Mouse (Mus musculus) brown adipose tissue, adult 24 weeks (tissue): ENCODE measurements around the gene Abcb9. TPM values are rescaled to one million over a fixed set of nuclear protein-coding genes. Genes with fewer than 3 reads are reported as not detected.

ENCODE experiments used
- H3K27ac ChIP-seq: fragments of 200-500 bp; replicated peaks from 2 replicates; pipeline ENCODE4 v1.5.1; 2012; ENCODE audit warnings: low read depth, mild to moderate bottlenecking, low read length
- H3K4me1 ChIP-seq: fragments of 200-500 bp; 2 replicates; pipeline ENCODE4 v1.6.1; 2012; ENCODE audit warnings: low read length, mixed read lengths; ENCODE audit not compliant: control insufficient read depth, insufficient read depth, insufficient read length
- H3K4me3 ChIP-seq: fragments of 200-500 bp; 2 replicates; pipeline ENCODE4 v1.5.1; 2012; ENCODE audit warnings: low read depth, mild to moderate bottlenecking, low read length, moderate library complexity; ENCODE audit not compliant: insufficient read depth
- polyA plus RNA-seq: library from polyadenylated mRNA; stranded (reverse); fragments of >200 nt; gene quantifications from 2 replicates; pipeline ENCODE4 v1.2.4, GENCODE M21; 2012; ENCODE audit not compliant: missing spikeins, insufficient read depth, insufficient read length

The Abcb9 gene
- polyA plus RNA-seq, 1 experiment = 6.4 TPM

DNA sequence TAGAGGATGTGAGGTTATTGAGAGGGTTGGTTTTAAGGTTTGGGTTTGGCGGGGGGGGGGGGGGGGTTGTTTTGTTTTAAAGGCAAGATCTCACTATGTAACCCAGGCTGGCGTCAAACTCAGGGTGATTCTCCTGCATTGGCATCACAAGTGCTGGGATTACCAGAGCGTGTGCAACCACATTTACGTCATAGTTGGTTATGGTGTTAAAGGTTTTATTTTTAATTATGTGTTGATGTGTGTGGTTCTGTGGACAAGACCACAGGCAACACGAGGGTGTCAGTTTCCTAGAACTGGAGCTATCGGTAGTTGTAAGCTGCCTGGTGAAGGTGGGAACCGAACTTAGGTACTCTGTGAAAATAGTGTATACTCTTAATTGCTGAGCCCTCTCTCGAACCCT lies 59.8 kb downstream of the Abcb9 start:
- Histone ChIP-seq H3K4me3 (no peak overlapping the region), H3K27ac (no peak overlapping the region), H3K4me1 (no peaks in the 10 kb centered on the region)

GRCm38 (mm10) chr5:124035406-124035805 lies 60.2 kb downstream of the Abcb9 start:
- H3K4me1 ChIP-seq = no peaks in the 10 kb centered on the region
- no peak overlapping the region for H3K4me3 ChIP-seq
- no peak overlapping the region for H3K27ac ChIP-seq

DNA sequence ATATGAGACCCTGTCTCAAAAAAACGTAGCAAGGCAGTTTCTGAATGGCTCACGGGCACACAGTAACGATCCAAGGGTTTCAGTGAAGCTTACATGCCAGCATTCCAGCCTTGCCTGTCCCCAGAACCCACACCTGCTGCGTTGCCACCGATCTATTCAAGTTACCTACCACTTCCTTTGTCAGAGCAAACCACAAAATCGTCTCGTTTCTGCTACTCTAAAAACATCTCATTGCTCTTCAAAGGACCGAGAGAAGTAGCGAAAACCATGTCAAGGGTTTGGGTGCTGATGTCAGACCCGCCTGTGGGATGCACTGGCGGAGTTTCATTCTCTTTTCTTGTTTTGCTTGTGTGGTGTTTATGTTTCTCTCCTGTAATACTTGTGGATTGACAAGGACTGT lies 61.1 kb downstream of the Abcb9 start:
- H3K27ac ChIP-seq = no peak overlapping the region
- H3K4me1 ChIP-seq = 0 out of 2 replicates have a peak, but pooled peaks cover 2% of the 10 kb centered on the region
- H3K4me3 ChIP-seq = no peak overlapping the region

DNA sequence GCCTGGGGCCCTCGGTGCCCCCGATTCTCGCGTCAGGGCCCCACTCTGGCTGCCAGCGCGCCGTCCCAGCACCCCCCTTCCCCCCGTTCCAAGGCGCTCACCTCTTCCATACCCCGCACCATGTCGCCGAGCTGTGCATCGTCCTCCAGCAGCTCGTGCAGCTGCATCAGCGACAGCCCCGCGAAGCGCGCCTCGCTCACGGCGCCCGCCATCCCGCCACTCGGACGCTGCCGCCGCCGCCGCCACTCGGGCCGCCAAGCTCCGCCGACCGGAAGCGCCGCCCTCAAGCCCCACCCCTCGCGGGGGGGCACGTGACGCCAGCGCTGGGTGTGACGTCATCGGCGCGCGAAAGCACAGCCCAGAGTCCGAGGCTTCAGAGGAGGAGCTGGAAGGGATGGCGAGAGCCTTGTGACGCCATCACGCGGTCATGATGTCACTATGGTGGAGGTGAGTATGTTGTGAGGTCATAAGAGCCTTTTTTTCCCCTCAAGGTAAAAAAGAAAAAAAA lies 63.5 kb downstream of the Abcb9 start, which contains the start of gene Vps37b:
Gene Vps37b, minus strand, starts transcription at position 270 of the 508 bp plus-strand sequence.
- peak within 1 kb of the TSS; percentile 50 for H3K27ac ChIP-seq
- peaks cover 6% of the 10 kb centered on the region; the same call in 1 of the 2 replicates for H3K4me1 ChIP-seq
- H3K4me3 ChIP-seq = peak within 1 kb of the TSS; percentile 79

DNA sequence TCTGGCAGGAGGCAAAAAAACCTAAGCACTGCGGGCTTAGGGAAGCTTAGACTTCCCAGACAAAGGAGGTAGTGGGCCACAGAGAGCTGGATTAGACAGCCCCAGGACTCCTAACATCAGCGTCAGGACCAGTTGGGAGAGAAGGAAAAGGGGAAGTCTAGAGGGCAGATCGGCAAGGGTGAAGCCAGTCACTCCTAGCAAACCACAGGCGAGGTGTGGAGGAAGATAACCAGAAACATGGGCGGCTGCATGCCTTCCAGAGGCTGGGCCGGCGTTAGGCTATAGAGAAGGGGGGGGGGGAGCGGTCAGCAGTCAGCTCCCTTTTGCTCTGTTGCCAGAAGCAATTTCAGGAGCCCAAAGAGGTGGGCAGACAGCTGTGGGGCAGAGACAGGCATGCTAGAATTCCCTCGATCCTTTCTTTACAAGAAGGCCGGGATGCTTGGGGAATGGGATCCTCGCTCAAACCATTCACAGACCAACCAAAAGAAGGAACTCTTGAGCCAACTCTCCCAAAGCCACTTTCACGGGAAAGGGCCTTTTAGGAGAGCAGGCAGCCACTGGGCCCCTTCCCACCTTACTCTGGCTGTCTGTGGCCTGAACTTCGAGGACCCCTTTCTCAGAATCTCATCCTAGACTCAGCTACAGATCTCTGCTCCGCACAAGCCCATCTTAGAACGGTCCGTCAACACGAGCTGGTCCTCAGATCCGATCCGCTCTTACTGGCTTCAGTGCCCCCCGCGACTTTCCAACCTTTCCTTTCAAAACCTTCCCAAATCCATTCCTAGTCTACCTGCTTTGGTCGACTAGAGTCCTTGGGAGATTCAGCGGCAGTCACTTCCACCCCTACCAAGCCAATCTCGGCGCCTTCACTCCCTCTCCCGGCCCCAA lies 64.3 kb downstream of the Abcb9 start:
- peaks cover 8% of the 10 kb centered on the region for H3K4me1 ChIP-seq
- H3K27ac ChIP-seq = peak overlapping the region; percentile 50
- peak overlapping the region; percentile 79 for H3K4me3 ChIP-seq

- H3K4me1 ChIP-seq = peaks cover 15% of the 10 kb centered on the region
- H3K4me3 ChIP-seq = peak overlapping the region; percentile 79
- H3K27ac ChIP-seq = no peak overlapping the region
Measured at GRCm38 (mm10) chr5:124030386-124031067, 65.1 kb downstream of the Abcb9 start.

DNA sequence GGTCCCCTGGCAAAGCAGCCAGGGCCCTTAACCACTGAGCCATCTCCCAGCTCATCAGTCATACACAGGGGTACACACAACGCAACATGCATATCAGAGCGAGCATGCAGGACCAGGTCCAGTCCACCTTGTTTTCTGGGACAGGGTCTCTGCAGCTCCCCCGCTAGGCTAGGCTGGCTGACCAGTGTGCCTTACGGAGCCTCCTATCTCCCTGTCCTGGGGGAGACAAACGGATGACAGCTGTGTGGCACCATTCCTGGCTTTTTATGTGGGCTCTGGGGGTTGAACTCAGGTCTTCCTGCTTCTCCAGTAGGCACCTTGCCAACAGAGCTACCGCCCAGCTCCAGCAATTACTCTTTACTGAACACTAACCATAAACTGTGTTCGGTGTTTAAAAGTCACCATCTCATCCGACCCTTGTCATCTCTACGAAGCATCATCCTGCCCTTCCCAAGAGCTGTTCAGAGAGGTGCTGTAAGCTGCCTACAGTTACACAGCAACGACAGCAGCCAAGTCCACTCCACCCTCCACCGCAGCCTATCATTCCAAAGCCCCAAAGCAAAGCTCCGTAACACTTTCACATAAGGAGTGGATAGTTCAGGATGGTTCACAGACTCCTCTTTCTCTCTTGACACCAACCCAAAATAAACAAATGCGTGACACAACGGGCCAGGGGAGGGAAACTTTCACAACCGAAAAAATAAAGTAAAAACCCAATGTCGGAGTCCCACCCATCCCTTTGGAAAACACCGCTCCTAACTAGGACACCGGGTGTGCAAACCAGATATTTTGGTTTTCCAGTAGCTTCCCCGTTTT lies 66.2 kb downstream of the Abcb9 start:
- no peak overlapping the region for H3K4me3 ChIP-seq
- no peak overlapping the region for H3K27ac ChIP-seq
- peaks cover 17% of the 10 kb centered on the region for H3K4me1 ChIP-seq

DNA sequence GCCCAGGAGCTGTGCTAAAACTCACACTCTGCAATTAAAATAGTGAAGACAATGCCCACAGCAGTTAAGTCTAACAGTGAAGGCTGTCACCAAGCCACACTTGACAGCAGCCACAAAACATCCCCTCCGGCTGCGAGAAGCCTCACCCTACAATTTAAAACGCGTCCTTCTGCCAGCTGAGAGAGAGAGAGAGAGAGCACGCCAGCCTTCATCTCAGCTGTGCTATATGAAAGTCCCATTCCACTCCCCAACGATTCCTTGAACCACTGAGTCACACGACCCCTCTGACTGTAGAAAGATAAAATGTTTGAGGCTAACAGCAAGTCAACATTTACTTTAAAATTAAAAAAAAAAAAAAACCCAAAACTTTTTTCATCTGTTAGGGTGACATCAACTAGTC lies 66.9 kb downstream of the Abcb9 start:
- H3K27ac ChIP-seq = no peak overlapping the region
- H3K4me3 ChIP-seq = no peak overlapping the region
- peaks cover 17% of the 10 kb centered on the region for H3K4me1 ChIP-seq

- peaks cover 17% of the 10 kb centered on the region for H3K4me1 ChIP-seq
- H3K27ac ChIP-seq = no peak overlapping the region; the same call in 1 of the 2 replicates
- H3K4me3 ChIP-seq = no peak overlapping the region
Measured at GRCm38 (mm10) chr5:124027702-124028470, 67.7 kb downstream of the Abcb9 start.

DNA sequence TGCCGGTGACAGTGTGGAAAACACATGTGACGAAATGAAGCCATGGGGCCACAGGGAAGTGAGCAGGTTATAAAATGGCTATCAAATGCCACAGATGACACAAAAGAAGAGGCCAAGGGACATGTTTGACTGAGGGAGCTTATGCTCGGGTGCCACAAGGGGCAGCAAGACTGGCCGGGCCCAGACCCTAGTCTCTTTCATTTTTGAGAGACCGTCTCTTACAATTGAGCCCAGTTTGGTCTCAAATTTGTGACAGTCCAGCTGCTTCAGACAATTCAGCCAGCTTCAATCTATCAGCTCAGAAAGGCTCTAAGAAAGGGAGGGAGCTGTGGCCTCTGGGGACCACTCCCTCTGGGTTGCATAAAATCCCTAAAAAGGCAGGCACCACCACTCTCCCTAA lies 69.0 kb downstream of the Abcb9 start:
- H3K4me1 ChIP-seq = peaks cover 17% of the 10 kb centered on the region
- no peak overlapping the region for H3K27ac ChIP-seq
- no peak overlapping the region for H3K4me3 ChIP-seq

DNA sequence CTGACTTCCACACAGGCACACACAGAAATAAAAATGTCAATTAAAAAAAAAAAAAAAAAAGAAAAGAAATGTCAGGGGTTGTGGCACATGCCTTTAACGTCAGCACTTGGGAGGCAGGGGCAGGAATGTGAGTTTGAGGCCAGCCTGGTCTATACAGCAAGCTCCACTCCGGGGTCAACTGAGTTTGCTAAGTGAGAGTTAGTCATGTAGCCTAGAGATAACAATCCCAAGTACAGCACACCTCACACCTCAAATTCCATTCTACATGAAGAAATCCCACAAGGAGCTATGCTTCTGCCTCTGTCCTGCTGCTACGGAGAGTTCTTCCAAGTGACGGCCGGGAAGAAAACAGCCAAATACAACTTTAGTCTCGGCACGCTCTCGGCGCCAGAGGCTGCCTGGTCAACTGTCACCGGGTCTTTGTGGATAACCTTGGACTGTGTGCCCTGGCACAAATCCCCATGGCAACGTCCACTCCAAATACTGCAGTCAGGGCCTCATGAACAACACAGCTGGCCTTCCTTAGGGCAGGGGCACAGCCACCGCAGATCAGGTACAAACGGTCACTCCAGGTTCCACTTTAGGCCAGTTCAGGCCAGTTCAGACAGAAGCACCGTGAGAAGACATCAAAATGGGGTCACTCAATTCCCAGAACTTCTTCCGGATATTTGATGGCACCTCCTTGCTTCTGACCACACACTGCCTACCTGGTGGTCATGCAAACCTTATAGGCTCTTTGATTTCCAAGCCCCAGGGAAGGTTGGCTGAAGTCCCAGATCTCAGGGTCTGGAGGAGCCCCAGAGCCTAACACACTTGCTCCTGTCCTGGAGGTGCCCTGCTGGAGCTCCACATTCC lies 69.8 kb downstream of the Abcb9 start:
- Histone ChIP-seq H3K4me1 (peaks cover 20% of the 10 kb centered on the region), H3K4me3 (no peak overlapping the region), H3K27ac (no peak overlapping the region)

- Histone ChIP-seq H3K27ac (no peak overlapping the region), H3K4me3 (no peak overlapping the region), H3K4me1 (peaks cover 22% of the 10 kb centered on the region)
Measured at GRCm38 (mm10) chr5:124025146-124025545, 70.5 kb downstream of the Abcb9 start.

DNA sequence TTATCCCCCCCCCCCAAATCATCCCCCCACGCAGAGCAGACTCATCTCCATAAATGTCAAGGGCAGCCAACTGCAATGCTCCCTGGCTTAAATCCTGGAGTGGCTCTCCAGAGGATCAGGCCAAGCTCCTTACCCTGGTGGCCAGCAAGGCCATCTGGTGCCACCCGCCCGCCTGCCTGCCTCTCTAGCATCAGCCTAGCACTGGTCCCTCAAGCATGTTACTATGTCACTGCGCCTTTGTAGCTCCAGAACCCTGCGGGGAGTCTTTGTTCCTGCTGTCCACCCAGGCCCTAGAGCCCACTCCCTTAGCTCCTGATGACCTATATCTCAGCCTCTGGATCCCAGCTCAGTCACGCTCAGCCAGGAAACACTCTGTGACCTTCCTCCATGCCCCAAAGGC lies 70.9 kb downstream of the Abcb9 start:
- H3K4me3 ChIP-seq = no peak overlapping the region
- H3K4me1 ChIP-seq = peaks cover 22% of the 10 kb centered on the region
- no peak overlapping the region for H3K27ac ChIP-seq
